Mouse (Mus musculus): ENCODE results near the gene Gstm4.

- no peak for TF ChIP-seq CTCF (IDR thresholded peaks at IDR 0.05; ENCODE audit: extremely low read depth, insufficient read depth, low read length)
- TF ChIP-seq POLR2A (IDR thresholded peaks at IDR 0.05; ENCODE audit: extremely low read depth, insufficient read depth, low read length) = no peak
Observed at GRCm38 (mm10) chr3:108094146-108094545, 49.5 kb upstream of the Gstm4 start.

All from cortical plate, adult 2 months (tissue).